Mouse (Mus musculus) lung, postnatal 4 days (tissue): ENCODE data around the gene Gtf3c3.
A peak's percentile ranks its signal among the peaks of the same experiment; 100 is the strongest.

Source experiments
- DNase-seq, 2 experiments: peaks; one replicate each; pipeline ENCODE4 v3.0.0; 2021

Gene Gtf3c3

GRCm38 (mm10) chr1:54438340-54439079 lies at the start of gene Gtf3c3:
Gene Gtf3c3 (minus strand): TSS chr1:54438971.
- DNase-seq, result peak; percentile 86 to 89

GRCm38 (mm10) chr1:54484744-54485420 lies 46.1 kb upstream of the Gtf3c3 start:
- DNase-seq, result no peak

GRCm38 (mm10) chr1:54480491-54480890 lies 41.7 kb upstream of the Gtf3c3 start:
- DNase-seq, result no peak

GRCm38 (mm10) chr1:54468662-54469061 lies 29.9 kb upstream of the Gtf3c3 start:
- no peak for DNase-seq

- DNase-seq, result no peak
Measured at GRCm38 (mm10) chr1:54467366-54467765, 28.6 kb upstream of the Gtf3c3 start.

- no peak for DNase-seq
Measured at GRCm38 (mm10) chr1:54452116-54452515, 13.3 kb upstream of the Gtf3c3 start.

GRCm38 (mm10) chr1:54448833-54449232 lies 10.1 kb upstream of the Gtf3c3 start:
- DNase-seq, result no peak

- DNase-seq, result no peak
Measured at GRCm38 (mm10) chr1:54443641-54444040, 4.9 kb upstream of the Gtf3c3 start.

GRCm38 (mm10) chr1:54439080-54439476 lies 307 bp upstream of the Gtf3c3 start:
- no peak for DNase-seq

GRCm38 (mm10) chr1:54422195-54422750 lies 16.5 kb downstream of the Gtf3c3 start:
- no peak for DNase-seq

- DNase-seq, result no peak
Measured at GRCm38 (mm10) chr1:54421670-54422069, 17.1 kb downstream of the Gtf3c3 start.

- no peak for DNase-seq
Measured at GRCm38 (mm10) chr1:54402736-54403135, 36.0 kb downstream of the Gtf3c3 start.

GRCm38 (mm10) chr1:54384221-54384620 lies 54.5 kb downstream of the Gtf3c3 start:
- DNase-seq, result no peak

GRCm38 (mm10) chr1:54380978-54381914 lies 57.5 kb downstream of the Gtf3c3 start:
- peak in 1 of 2 experiments; percentile 57 for DNase-seq

GRCm38 (mm10) chr1:54377506-54378051 lies 61.2 kb downstream of the Gtf3c3 start:
- no peak for DNase-seq

- no peak for DNase-seq
Measured at GRCm38 (mm10) chr1:54356566-54356965, 82.2 kb downstream of the Gtf3c3 start.

- DNase-seq, result no peak
Measured at GRCm38 (mm10) chr1:54355485-54355884, 83.3 kb downstream of the Gtf3c3 start.

GRCm38 (mm10) chr1:54354786-54355185 lies 84.0 kb downstream of the Gtf3c3 start:
- no peak for DNase-seq
